Mouse (Mus musculus) embryonic facial prominence, embryonic 13.5 days (tissue): ENCODE results near the gene Fndc3b. TPM values are rescaled to one million over a fixed set of nuclear protein-coding genes. Genes with fewer than 3 reads are reported as not detected.
A peak's percentile ranks its signal among the peaks of the same experiment; 100 is the strongest.

Source experiments
- ATAC-seq: fragments of 200-750 bp; cut with Nextera tagmentation; 2 replicates; pipeline ENCODE4 v1.8.0; 2017; ENCODE audit warnings: low read depth; ENCODE audit not compliant: insufficient number of reproducible peaks, insufficient read depth, low FRiP score, low TSS enrichment
- H3K27ac ChIP-seq: fragments of 300-500 bp; sonication (generic); 2 replicates; pipeline ENCODE4 v1.5.1; 2015; ENCODE audit warnings: moderate library complexity, mild to moderate bottlenecking, inconsistent platforms
- H3K27me3 ChIP-seq: fragments of 300-500 bp; sonication (generic); 2 replicates; pipeline ENCODE4 v1.6.1; 2015; ENCODE audit warnings: mild to moderate bottlenecking, inconsistent platforms
- H3K36me3 ChIP-seq: fragments of 300-500 bp; sonication (generic); 2 replicates; pipeline ENCODE4 v1.6.1; 2015; ENCODE audit warnings: mild to moderate bottlenecking, inconsistent platforms
- H3K4me1 ChIP-seq: fragments of 300-500 bp; sonication (generic); 2 replicates; pipeline ENCODE4 v1.6.1; 2015; ENCODE audit warnings: inconsistent platforms
- H3K4me2 ChIP-seq: fragments of 300-500 bp; sonication (generic); 2 replicates; pipeline ENCODE4 v1.6.1; 2015; ENCODE audit warnings: moderate library complexity, mild to moderate bottlenecking, inconsistent platforms
- H3K4me3 ChIP-seq: fragments of 300-500 bp; sonication (generic); 2 replicates; pipeline ENCODE4 v1.5.1; 2015; ENCODE audit warnings: mild to moderate bottlenecking, inconsistent platforms
- H3K9ac ChIP-seq: fragments of 300-500 bp; sonication (generic); 2 replicates; pipeline ENCODE4 v1.6.1; 2015; ENCODE audit warnings: mild to moderate bottlenecking, inconsistent platforms
- H3K9me3 ChIP-seq: fragments of 300-500 bp; sonication (generic); 2 replicates; pipeline ENCODE4 v1.6.1; 2016; ENCODE audit warnings: inconsistent platforms
- WGBS: fragments of 180-500 bp; shearing (Covaris S2); methylation state at CpG from one replicate; pipeline ENCODE4 v1.1.7; 2015; ENCODE audit warnings: mixed read lengths; 5-methylcytosine and 5-hydroxymethylcytosine counted together
- polyA plus RNA-seq: library from polyadenylated mRNA; unstranded; fragments of >200 nt; fragmentation: Nextera tagmentation; extraction: Ambion mirVana; gene quantifications from 2 replicates; pipeline ENCODE4 v1.2.1, GENCODE M21; 2015

The Fndc3b gene
- polyA plus RNA-seq, 1 experiment from 2014 or later = 26.6 TPM

GRCm38 (mm10) chr3:27511765-27512164 lies 199.3 kb downstream of the Fndc3b start:
- no peaks in the 10 kb centered on the region for H3K9me3 ChIP-seq
- H3K4me3 ChIP-seq = no peak overlapping the region
- H3K27ac ChIP-seq = no peak overlapping the region
- no peak overlapping the region for H3K9ac ChIP-seq
- no peaks in the 10 kb centered on the region for H3K27me3 ChIP-seq
- peaks cover 12% of the 10 kb centered on the region; the same call in 1 of the 2 replicates for H3K4me1 ChIP-seq
- no peak overlapping the region for H3K4me2 ChIP-seq
- peaks cover 26% of the 10 kb centered on the region for H3K36me3 ChIP-seq
- peak; percentile 29; the same call in 1 of the 2 replicates for ATAC-seq
- WGBS = 70% methylated on average over 10 of the region's 10 CpGs

DNA sequence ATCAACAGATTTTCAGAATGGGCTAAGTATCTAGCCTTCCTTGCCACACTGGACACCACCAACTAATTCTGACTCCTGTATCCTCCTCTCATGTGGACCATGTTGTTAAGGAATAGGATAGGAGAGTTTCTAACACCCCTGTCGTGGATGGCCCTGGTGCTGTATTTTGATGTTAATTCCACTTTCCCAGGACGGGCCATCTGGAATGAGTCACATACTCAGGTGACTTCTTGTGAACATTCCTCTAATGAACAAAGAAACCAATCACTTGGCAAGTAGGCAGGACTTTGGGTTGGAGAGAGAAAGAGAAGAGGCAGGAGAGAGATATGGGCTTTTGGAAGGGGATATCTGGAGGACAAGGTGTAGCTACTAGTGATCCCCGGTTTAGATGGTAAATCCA lies 204.2 kb downstream of the Fndc3b start:
- H3K36me3 ChIP-seq = peaks cover 50% of the 10 kb centered on the region
- no peak overlapping the region for H3K9ac ChIP-seq
- H3K4me3 ChIP-seq = no peak overlapping the region
- H3K27ac ChIP-seq = no peak overlapping the region
- ATAC-seq = no peak
- WGBS = 85% methylated on average over 3 of the region's 3 CpGs
- no peak overlapping the region for H3K4me2 ChIP-seq
- no peaks in the 10 kb centered on the region for H3K27me3 ChIP-seq
- peaks cover 20% of the 10 kb centered on the region; the same call in 1 of the 2 replicates for H3K4me1 ChIP-seq
- H3K9me3 ChIP-seq = no peaks in the 10 kb centered on the region

- ATAC-seq = no peak
- Histone ChIP-seq H3K9me3 (no peaks in the 10 kb centered on the region), H3K9ac (no peak overlapping the region), H3K27ac (no peak overlapping the region), H3K27me3 (no peaks in the 10 kb centered on the region), H3K36me3 (peaks cover 58% of the 10 kb centered on the region), H3K4me3 (no peak overlapping the region), H3K4me1 (0 out of 2 replicates have a peak, but pooled peaks cover 18% of the 10 kb centered on the region), H3K4me2 (no peak overlapping the region)
- 89% methylated on average over 3 of the region's 3 CpGs for WGBS
Observed at GRCm38 (mm10) chr3:27505582-27505981, 205.5 kb downstream of the Fndc3b start.

DNA sequence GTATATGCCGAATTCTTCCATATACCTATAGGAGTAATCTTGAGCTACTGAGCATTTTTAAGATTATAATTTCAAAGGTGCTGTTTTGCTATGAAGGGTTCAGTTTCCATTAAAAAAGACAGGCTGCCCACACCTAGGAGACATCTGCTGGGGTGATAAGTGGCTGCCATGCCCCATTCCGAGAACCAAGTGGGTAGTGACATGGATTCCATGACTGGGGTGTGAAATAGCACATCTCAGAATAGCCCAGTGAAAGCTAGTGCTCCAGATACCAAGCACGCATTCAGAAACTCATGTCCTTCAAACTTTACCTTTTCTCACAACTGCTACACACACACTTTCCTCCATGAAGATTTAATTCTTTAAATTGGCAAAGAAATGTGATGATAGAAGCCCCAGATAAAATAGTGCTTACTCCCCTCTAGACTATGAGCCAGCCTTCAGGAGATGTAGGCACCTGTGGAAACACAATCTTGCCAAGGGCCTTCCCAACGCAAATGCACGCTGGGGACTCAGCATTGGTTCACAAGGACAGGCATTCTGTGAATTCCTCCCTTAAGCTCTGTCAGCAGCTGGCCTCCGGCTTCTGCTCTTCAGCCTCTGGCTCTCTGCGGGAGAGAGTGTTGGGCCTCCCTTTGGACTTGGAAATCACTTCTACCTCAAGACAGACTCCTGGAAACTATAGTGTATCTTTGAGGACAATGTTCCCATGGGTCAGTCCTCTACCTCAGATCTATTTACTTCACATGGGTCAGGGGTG lies 207.6 kb downstream of the Fndc3b start:
- H3K9me3 ChIP-seq = no peaks in the 10 kb centered on the region
- no peak for ATAC-seq
- no peaks in the 10 kb centered on the region for H3K27me3 ChIP-seq
- 0 out of 2 replicates have a peak, but pooled peaks cover 13% of the 10 kb centered on the region for H3K4me1 ChIP-seq
- H3K4me2 ChIP-seq = no peak overlapping the region
- H3K9ac ChIP-seq = no peak overlapping the region
- H3K27ac ChIP-seq = no peak overlapping the region
- no peak overlapping the region for H3K4me3 ChIP-seq
- 92% methylated on average over 7 of the region's 7 CpGs for WGBS
- peaks cover 73% of the 10 kb centered on the region for H3K36me3 ChIP-seq

DNA sequence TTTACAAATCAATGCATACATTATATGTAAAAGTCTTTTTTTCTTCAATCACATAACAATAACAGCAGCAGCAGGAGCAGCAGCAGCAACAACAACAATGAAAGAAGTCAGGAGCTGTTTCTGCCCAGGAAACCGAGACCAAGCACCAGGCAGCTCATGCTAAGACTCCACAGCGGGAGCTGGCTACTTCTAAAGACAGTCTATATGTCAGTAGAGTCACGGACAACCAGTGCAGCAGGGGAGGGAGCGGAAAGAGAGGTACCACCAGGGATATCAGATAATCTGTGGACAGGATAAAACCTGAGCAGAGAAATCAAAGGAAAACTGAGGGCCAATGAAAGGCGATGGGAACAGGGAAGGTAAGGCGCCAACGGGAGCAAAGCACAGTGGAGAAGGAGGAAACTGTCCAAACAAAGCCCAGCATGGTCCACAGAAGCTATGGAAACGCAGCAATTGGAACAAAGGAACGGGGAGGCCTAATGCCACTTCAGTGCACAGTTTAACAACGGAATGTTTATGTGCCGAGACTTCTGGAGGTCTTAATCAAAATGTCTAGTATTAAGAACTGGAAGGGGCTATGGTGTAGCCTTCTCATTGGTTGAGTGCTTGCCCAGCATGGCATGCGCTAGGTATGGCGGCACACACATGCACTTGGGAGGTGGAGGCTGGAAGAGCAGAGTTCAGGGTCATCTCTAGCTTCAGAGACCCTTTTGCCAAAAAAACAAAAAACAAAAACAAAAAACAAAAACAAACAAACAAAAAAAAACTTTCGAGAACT lies 215.6 kb downstream of the Fndc3b start:
- H3K27me3 ChIP-seq = no peaks in the 10 kb centered on the region
- H3K9me3 ChIP-seq = no peaks in the 10 kb centered on the region
- 83% methylated on average over 14 of the region's 14 CpGs for WGBS
- H3K36me3 ChIP-seq = peaks cover 65% of the 10 kb centered on the region
- no peak overlapping the region for H3K4me3 ChIP-seq
- no peak overlapping the region for H3K9ac ChIP-seq
- H3K4me1 ChIP-seq = peaks cover 7% of the 10 kb centered on the region; the same call in 1 of the 2 replicates
- ATAC-seq = no peak
- no peak overlapping the region for H3K4me2 ChIP-seq
- no peak overlapping the region for H3K27ac ChIP-seq

- Histone ChIP-seq H3K4me2 (no peak overlapping the region), H3K27me3 (no peaks in the 10 kb centered on the region), H3K27ac (no peak overlapping the region), H3K9me3 (no peaks in the 10 kb centered on the region), H3K36me3 (peaks cover 63% of the 10 kb centered on the region), H3K4me3 (no peak overlapping the region), H3K4me1 (peaks cover 7% of the 10 kb centered on the region; the same call in 1 of the 2 replicates), H3K9ac (no peak overlapping the region)
- 87% methylated on average over 6 of the region's 6 CpGs for WGBS
- no peak for ATAC-seq
Observed at GRCm38 (mm10) chr3:27494698-27495097, 216.4 kb downstream of the Fndc3b start.

DNA sequence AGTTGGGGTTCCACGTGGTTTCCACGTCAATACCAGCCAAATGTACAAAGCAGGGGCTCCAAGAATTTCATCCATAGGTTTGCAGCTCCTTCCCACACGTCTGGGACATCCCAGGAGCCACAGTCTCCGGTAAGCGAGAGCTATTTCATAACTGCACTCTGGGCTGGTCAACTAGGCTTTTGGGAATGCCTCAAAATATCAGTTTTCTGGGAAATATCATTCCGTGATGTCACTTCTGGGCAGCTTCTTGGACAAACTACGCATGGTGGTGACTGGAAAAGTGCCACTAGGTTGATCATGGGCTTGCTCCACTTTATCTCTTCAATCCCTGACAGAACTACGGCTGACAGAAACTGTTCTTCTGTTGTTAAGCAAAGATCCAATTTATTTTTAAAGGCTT lies 217.0 kb downstream of the Fndc3b start:
- H3K4me3 ChIP-seq = no peak overlapping the region
- no peaks in the 10 kb centered on the region for H3K9me3 ChIP-seq
- H3K4me1 ChIP-seq = peaks cover 7% of the 10 kb centered on the region; the same call in 1 of the 2 replicates
- peaks cover 67% of the 10 kb centered on the region for H3K36me3 ChIP-seq
- H3K9ac ChIP-seq = no peak overlapping the region
- H3K4me2 ChIP-seq = no peak overlapping the region
- H3K27me3 ChIP-seq = no peaks in the 10 kb centered on the region
- H3K27ac ChIP-seq = no peak overlapping the region
- 91% methylated on average over 8 of the region's 8 CpGs for WGBS
- no peak for ATAC-seq

DNA sequence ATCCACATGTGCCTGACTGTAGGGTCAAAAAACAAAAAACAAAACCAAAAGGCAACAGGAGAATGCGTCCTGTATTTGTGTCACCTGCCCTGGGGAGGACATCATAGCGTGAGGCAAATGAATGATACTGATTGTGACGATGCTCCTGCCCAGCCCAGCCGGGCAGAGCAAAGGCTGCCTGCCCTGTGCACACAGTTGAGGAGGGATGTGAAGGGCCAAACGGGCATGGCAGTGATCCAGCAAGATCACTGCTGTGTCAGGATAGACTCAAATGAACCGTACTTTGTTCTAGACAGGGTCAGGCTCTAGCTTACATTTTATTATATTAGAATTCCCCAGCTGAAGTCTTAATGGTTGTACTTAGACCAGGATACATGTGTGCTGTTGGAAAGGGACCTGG lies 219.3 kb downstream of the Fndc3b start:
- no peak overlapping the region for H3K27ac ChIP-seq
- H3K9me3 ChIP-seq = no peaks in the 10 kb centered on the region
- no peak overlapping the region for H3K9ac ChIP-seq
- 87% methylated on average over 6 of the region's 6 CpGs for WGBS
- no peak overlapping the region for H3K4me3 ChIP-seq
- H3K4me1 ChIP-seq = no peaks in the 10 kb centered on the region
- H3K36me3 ChIP-seq = peaks cover 65% of the 10 kb centered on the region
- H3K27me3 ChIP-seq = no peaks in the 10 kb centered on the region
- no peak for ATAC-seq
- H3K4me2 ChIP-seq = no peak overlapping the region

- H3K4me1 ChIP-seq = no peaks in the 10 kb centered on the region
- no peak; the same call in 1 of the 2 replicates for ATAC-seq
- 93% methylated on average over 8 of the region's 8 CpGs for WGBS
- no peaks in the 10 kb centered on the region for H3K9me3 ChIP-seq
- H3K4me2 ChIP-seq = no peak overlapping the region
- peaks cover 67% of the 10 kb centered on the region for H3K36me3 ChIP-seq
- H3K9ac ChIP-seq = no peak overlapping the region
- H3K4me3 ChIP-seq = no peak overlapping the region
- H3K27ac ChIP-seq = no peak overlapping the region
- no peaks in the 10 kb centered on the region for H3K27me3 ChIP-seq
Observed at GRCm38 (mm10) chr3:27491367-27491766, 219.7 kb downstream of the Fndc3b start.

DNA sequence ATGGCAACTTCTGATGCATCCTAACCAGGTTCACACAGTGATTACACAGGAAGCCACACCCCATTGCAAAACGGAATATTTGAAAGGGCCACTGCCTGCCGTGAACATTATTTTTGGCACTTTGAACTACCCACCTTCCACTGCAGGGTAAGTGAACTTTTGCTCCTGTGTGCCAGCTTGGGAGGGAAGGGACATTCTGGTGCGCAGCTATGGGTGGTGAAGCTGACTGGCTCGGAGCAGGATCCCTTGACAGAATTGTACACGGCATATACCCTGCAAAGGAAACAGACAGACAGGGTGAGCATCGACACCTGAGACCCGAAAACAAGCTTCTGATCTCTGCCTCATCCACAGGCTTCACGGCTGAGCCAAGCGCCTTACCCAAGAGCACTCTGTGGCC lies 220.2 kb downstream of the Fndc3b start:
- ATAC-seq = no peak
- peaks cover 65% of the 10 kb centered on the region for H3K36me3 ChIP-seq
- H3K4me1 ChIP-seq = no peaks in the 10 kb centered on the region
- 81% methylated on average over 9 of the region's 9 CpGs for WGBS
- no peak overlapping the region for H3K9ac ChIP-seq
- no peak overlapping the region for H3K4me2 ChIP-seq
- no peaks in the 10 kb centered on the region for H3K27me3 ChIP-seq
- H3K4me3 ChIP-seq = no peak overlapping the region
- no peaks in the 10 kb centered on the region for H3K9me3 ChIP-seq
- no peak overlapping the region for H3K27ac ChIP-seq

DNA sequence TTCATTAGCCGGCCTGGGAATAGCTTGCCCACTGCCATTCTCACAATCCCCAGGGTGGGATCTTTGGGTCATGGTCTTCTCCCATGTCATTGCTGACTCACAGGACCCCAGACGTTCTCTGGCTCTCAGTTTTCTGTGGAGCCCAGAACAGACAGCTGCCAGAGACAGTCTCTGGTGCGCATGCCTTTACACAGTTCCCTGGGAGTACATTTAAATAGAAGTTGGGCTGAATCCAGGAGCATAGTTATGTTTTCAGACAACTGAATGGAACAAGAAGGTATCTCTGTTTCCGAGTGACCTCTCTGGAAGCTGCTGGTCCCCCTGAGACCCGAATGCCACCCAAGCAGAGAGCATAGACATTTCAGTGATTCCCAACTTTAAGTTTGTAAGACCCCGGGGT lies 221.6 kb downstream of the Fndc3b start:
- Histone ChIP-seq H3K4me1 (no peaks in the 10 kb centered on the region), H3K36me3 (peaks cover 74% of the 10 kb centered on the region), H3K4me3 (no peak overlapping the region), H3K4me2 (no peak overlapping the region), H3K9ac (no peak overlapping the region), H3K27ac (no peak overlapping the region), H3K27me3 (no peaks in the 10 kb centered on the region), H3K9me3 (no peaks in the 10 kb centered on the region)
- ATAC-seq = no peak
- 77% methylated on average over 6 of the region's 6 CpGs for WGBS

GRCm38 (mm10) chr3:27485141-27485540 lies 226.0 kb downstream of the Fndc3b start:
- Histone ChIP-seq H3K9me3 (no peaks in the 10 kb centered on the region), H3K4me3 (no peak overlapping the region), H3K27me3 (no peaks in the 10 kb centered on the region), H3K9ac (no peak overlapping the region), H3K27ac (no peak overlapping the region), H3K4me1 (peaks cover under 1% of the 10 kb centered on the region; the same call in 1 of the 2 replicates), H3K36me3 (peaks cover 61% of the 10 kb centered on the region), H3K4me2 (no peak overlapping the region)
- WGBS = 88% methylated on average over 4 of the region's 4 CpGs
- no peak for ATAC-seq
